7 mouse cellular contexts compared by ENCODE assay signal in genomic region chr12:57538588-57539550, GRCm38 (mm10). TPM values are rescaled to one million over a fixed set of nuclear protein-coding genes. Genes with fewer than 3 reads are reported as not detected.
DNase-seq lines count a peak whose midpoint lies in the region; ATAC-seq and TF ChIP-seq lines count a peak whose summit lies in the region.

No protein-coding gene starts in this region.

- 1% methylated on average over 63 of the region's 63 CpGs for WGBS in heart, embryonic 15.5 days
- under 1% methylated on average over 63 of the region's 63 CpGs for WGBS in limb, embryonic 12.5 days

- peak; percentile 65 for DNase-seq in ES-CJ7 (ENCODE audit: low read depth, low spot score)
- peak; percentile 80 for DNase-seq in neural tube, embryonic 10.5 days (ENCODE audit: extremely low spot score, low spot score)
- no peak for DNase-seq in layer of hippocampus, adult 9-11 months
- no peak for DNase-seq in urinary bladder, postnatal 4 days (ENCODE audit: low spot score in 2 of 2)

- peaks cover 91% of the 10 kb centered on the region for H3K27me3 ChIP-seq in heart, embryonic 15.5 days
- peaks cover 85% of the 10 kb centered on the region for H3K27me3 ChIP-seq in limb, embryonic 12.5 days

- no peak for TF ChIP-seq POLR2A in bone marrow macrophage, adult 2 months (IDR thresholded peaks at IDR 0.05; ENCODE audit: borderline replicate concordance, low read depth, low read length)

- no peak for TF ChIP-seq CTCF in bone marrow macrophage, adult 2 months (IDR thresholded peaks at IDR 0.05; ENCODE audit: low read depth, low read length)

- H3K9ac ChIP-seq in heart, embryonic 15.5 days: no peak overlapping the region
- H3K9ac ChIP-seq in limb, embryonic 12.5 days (replicated peaks): peak overlapping the region; percentile 37; the same call in 1 of the 2 replicates

- H3K4me2 ChIP-seq in heart, embryonic 15.5 days: peak overlapping the region; percentile 52
- H3K4me2 ChIP-seq in limb, embryonic 12.5 days: peak overlapping the region; percentile 67

- ATAC-seq in heart, embryonic 15.5 days (replicated peaks; ENCODE audit: insufficient number of reproducible peaks, insufficient read depth, low FRiP score, low read depth): no peak; the same call in 1 of the 2 replicates
- ATAC-seq in limb, embryonic 12.5 days (ENCODE audit: insufficient number of reproducible peaks, insufficient read depth, low FRiP score, low TSS enrichment, low read depth): no peak

- H3K4me1 ChIP-seq in bone marrow macrophage, adult 2 months (ENCODE audit: control insufficient read depth, insufficient read depth, low read length): peaks cover 3% of the 10 kb centered on the region
- peaks cover 24% of the 10 kb centered on the region for H3K4me1 ChIP-seq in heart, embryonic 15.5 days (replicated peaks)
- peaks cover 30% of the 10 kb centered on the region for H3K4me1 ChIP-seq in limb, embryonic 12.5 days (replicated peaks)

- H3K36me3 ChIP-seq in heart, embryonic 15.5 days: no peaks in the 10 kb centered on the region
- H3K36me3 ChIP-seq in limb, embryonic 12.5 days: no peaks in the 10 kb centered on the region

- H3K27ac ChIP-seq in bone marrow macrophage, adult 2 months (ENCODE audit: insufficient read depth, low read depth, low read length): no peak overlapping the region
- no peak overlapping the region for H3K27ac ChIP-seq in heart, embryonic 15.5 days
- no peak overlapping the region for H3K27ac ChIP-seq in limb, embryonic 12.5 days

- H3K4me3 ChIP-seq in bone marrow macrophage, adult 2 months (ENCODE audit: insufficient read depth, low read length): peak overlapping the region; percentile 50
- H3K4me3 ChIP-seq in heart, embryonic 15.5 days: peak overlapping the region; percentile 35
- H3K4me3 ChIP-seq in limb, embryonic 12.5 days (replicated peaks): peak overlapping the region; percentile 42

- H3K9me3 ChIP-seq in heart, embryonic 15.5 days (replicated peaks): no peaks in the 10 kb centered on the region
- H3K9me3 ChIP-seq in limb, embryonic 12.5 days: no peaks in the 10 kb centered on the region

RNA-seq across cellular contexts. Expression of gene Foxa1, which starts 7.8 kb away (rescaled TPM):
- not detected in 2 replicates for polyA plus RNA-seq in bone marrow macrophage, adult 2 months (2012; ENCODE audit: insufficient read depth, insufficient read length, missing spikeins)
- polyA plus RNA-seq in heart, embryonic 15.5 days (2015; fragmentation: Nextera tagmentation; extraction: Ambion mirVana): 0.57 and 2.7 TPM in 2 replicates
- not detected in 2 replicates for polyA plus RNA-seq in limb, embryonic 12.5 days (2016; fragmentation: Nextera tagmentation; extraction: Ambion mirVana)

RNA-seq across cellular contexts. Expression of gene Ttc6, which starts 25.0 kb away (rescaled TPM):
- not detected in 2 replicates for polyA plus RNA-seq in bone marrow macrophage, adult 2 months (2012; ENCODE audit: insufficient read depth, insufficient read length, missing spikeins)
- polyA plus RNA-seq in heart, embryonic 15.5 days (2015; fragmentation: Nextera tagmentation; extraction: Ambion mirVana): 0.42 and 0.96 TPM in 2 replicates
- 0.09 and 0.13 TPM in 2 replicates for polyA plus RNA-seq in limb, embryonic 12.5 days (2016; fragmentation: Nextera tagmentation; extraction: Ambion mirVana)

Comparison
In these comparisons a context has a peak if more than half of its experiments do, and no peak if none do; other contexts are left out.
1. DNase-seq: peak in ES-CJ7 (single experiment) and neural tube, embryonic 10.5 days (single experiment); none in layer of hippocampus, adult 9-11 months (single experiment) and urinary bladder, postnatal 4 days (0 of 2).
2. Peak in every context shown above with its lines, with median percentiles within 50 percentile points of each other: H3K4me3 ChIP-seq.